Mouse (Mus musculus): Measurements from ENCODE around the gene Cttnbp2. TPM values are rescaled to one million over a fixed set of nuclear protein-coding genes. Genes with fewer than 3 reads are reported as not detected.

The Cttnbp2 gene
- polyA plus RNA-seq, 1 experiment from 2014 or later = 9.8 TPM

GRCm38 (mm10) chr6:18374744-18375143 is 139.9 kb downstream of the Cttnbp2 start:
- no peak overlapping the region for H3K4me3 ChIP-seq (ENCODE audit: low read depth, low read length)
- H3K4me1 ChIP-seq (ENCODE audit: control insufficient read depth, insufficient read depth, low read length) = no peaks in the 10 kb centered on the region
- H3K9ac ChIP-seq (ENCODE audit: low read depth, low read length) = no peak overlapping the region
- H3K9me3 ChIP-seq (replicated peaks; ENCODE audit: control insufficient read depth, low read length) = no peaks in the 10 kb centered on the region
- no peaks in the 10 kb centered on the region for H3K27me3 ChIP-seq (ENCODE audit: control insufficient read depth, insufficient read depth, low read length)
- 68% methylated on average over 4 of the region's 4 CpGs for WGBS (ENCODE audit: insufficient replicate concordance)
- no peak overlapping the region for H3K27ac ChIP-seq (ENCODE audit: low read depth, low read length)
- H3K36me3 ChIP-seq (ENCODE audit: control insufficient read depth, insufficient read depth, low read length) = no peaks in the 10 kb centered on the region
- H3K4me2 ChIP-seq = no peak overlapping the region
- no peak for ATAC-seq (replicated peaks; ENCODE audit: insufficient number of reproducible peaks, low FRiP score, low TSS enrichment)

DNA sequence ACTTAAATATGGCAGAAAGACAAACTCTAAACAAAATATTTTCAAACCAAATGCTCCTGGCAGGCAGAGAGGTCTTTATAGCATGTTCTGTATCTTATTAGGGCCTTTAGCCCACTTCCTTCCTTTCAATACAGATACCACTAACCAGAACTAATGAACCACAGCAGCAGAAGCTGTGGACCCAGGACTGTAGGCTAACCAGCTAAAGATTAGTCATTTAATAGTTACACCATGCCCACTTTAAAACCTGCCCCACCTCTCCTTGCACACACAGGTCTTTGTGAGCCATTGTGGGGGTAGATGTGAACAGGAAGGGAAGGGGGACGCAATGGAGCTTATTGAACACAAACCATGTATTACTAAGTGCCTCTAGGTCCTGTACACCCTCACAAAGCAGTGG is 141.0 kb downstream of the Cttnbp2 start:
- Histone ChIP-seq H3K36me3 (ENCODE audit: control insufficient read depth, insufficient read depth, low read length) (no peaks in the 10 kb centered on the region), H3K27me3 (ENCODE audit: control insufficient read depth, insufficient read depth, low read length) (no peaks in the 10 kb centered on the region), H3K9ac (ENCODE audit: low read depth, low read length) (no peak overlapping the region), H3K4me3 (ENCODE audit: low read depth, low read length) (no peak overlapping the region), H3K9me3 (replicated peaks; ENCODE audit: control insufficient read depth, low read length) (no peaks in the 10 kb centered on the region), H3K4me2 (no peak overlapping the region), H3K27ac (ENCODE audit: low read depth, low read length) (no peak overlapping the region), H3K4me1 (ENCODE audit: control insufficient read depth, insufficient read depth, low read length) (no peaks in the 10 kb centered on the region)
- WGBS (ENCODE audit: insufficient replicate concordance) = 83% methylated on average over 1 of the region's 1 CpGs
- no peak for ATAC-seq (replicated peaks; ENCODE audit: insufficient number of reproducible peaks, low FRiP score, low TSS enrichment)

GRCm38 (mm10) chr6:18372447-18373228 is 142.0 kb downstream of the Cttnbp2 start:
- no peak overlapping the region for H3K4me3 ChIP-seq (ENCODE audit: low read depth, low read length)
- H3K9ac ChIP-seq (ENCODE audit: low read depth, low read length) = no peak overlapping the region
- no peaks in the 10 kb centered on the region for H3K4me1 ChIP-seq (ENCODE audit: control insufficient read depth, insufficient read depth, low read length)
- no peak overlapping the region for H3K4me2 ChIP-seq
- H3K36me3 ChIP-seq (ENCODE audit: control insufficient read depth, insufficient read depth, low read length) = no peaks in the 10 kb centered on the region
- H3K27ac ChIP-seq (ENCODE audit: low read depth, low read length) = no peak overlapping the region
- no peaks in the 10 kb centered on the region for H3K27me3 ChIP-seq (ENCODE audit: control insufficient read depth, insufficient read depth, low read length)
- WGBS (ENCODE audit: insufficient replicate concordance) = 29% methylated on average over 7 of the region's 7 CpGs
- no peaks in the 10 kb centered on the region for H3K9me3 ChIP-seq (replicated peaks; ENCODE audit: control insufficient read depth, low read length)
- ATAC-seq (replicated peaks; ENCODE audit: insufficient number of reproducible peaks, low FRiP score, low TSS enrichment) = no peak

DNA sequence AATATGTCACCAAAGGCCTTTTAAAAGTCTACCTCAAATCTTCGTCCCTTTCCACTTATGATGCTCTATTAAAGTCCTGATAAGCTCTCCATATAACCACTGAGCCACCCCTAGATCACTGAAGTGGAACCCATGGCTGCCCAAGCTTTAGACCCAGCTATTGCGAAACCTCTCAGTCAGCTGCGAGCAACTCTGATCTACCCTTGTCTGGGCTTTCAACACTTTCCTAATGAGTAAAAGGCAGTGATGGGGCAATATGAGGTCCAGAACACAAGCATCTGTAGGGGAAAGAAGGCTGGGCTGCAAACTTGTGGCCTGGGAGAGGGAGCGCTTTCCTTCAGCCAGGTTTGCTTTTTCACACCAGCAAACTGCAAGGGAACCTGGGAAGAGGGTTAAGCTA is 144.9 kb downstream of the Cttnbp2 start:
- no peak for ATAC-seq (replicated peaks; ENCODE audit: insufficient number of reproducible peaks, low FRiP score, low TSS enrichment)
- Histone ChIP-seq H3K4me1 (ENCODE audit: control insufficient read depth, insufficient read depth, low read length) (no peaks in the 10 kb centered on the region), H3K9ac (ENCODE audit: low read depth, low read length) (no peak overlapping the region), H3K9me3 (replicated peaks; ENCODE audit: control insufficient read depth, low read length) (no peaks in the 10 kb centered on the region), H3K4me3 (ENCODE audit: low read depth, low read length) (no peak overlapping the region), H3K36me3 (ENCODE audit: control insufficient read depth, insufficient read depth, low read length) (no peaks in the 10 kb centered on the region), H3K27ac (ENCODE audit: low read depth, low read length) (no peak overlapping the region), H3K4me2 (no peak overlapping the region), H3K27me3 (ENCODE audit: control insufficient read depth, insufficient read depth, low read length) (no peaks in the 10 kb centered on the region)
- 74% methylated on average over 4 of the region's 4 CpGs for WGBS (ENCODE audit: insufficient replicate concordance)

DNA sequence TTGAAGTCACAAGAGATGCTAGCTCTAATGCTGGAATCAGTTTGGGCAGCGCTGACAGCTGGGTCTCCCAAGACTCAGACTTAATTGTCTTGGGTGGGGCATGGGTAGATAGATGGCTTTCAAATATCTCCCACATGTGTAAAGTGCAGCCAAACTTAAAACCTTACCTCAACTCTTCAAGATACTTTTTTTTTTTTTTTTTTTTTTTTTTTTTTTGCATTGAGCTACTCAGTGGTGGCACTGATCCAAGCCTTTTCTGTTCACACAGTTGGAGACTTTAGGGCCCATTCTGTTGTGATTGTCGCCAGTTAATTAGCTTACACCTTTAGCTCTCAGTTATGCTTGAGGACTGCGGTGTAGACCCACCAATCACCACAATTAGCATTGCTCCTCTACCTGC is 145.6 kb downstream of the Cttnbp2 start:
- H3K4me2 ChIP-seq = no peak overlapping the region
- H3K27me3 ChIP-seq (ENCODE audit: control insufficient read depth, insufficient read depth, low read length) = no peaks in the 10 kb centered on the region
- no peak overlapping the region for H3K4me3 ChIP-seq (ENCODE audit: low read depth, low read length)
- ATAC-seq (replicated peaks; ENCODE audit: insufficient number of reproducible peaks, low FRiP score, low TSS enrichment) = no peak
- 86% methylated on average over 3 of the region's 3 CpGs for WGBS (ENCODE audit: insufficient replicate concordance)
- no peaks in the 10 kb centered on the region for H3K4me1 ChIP-seq (ENCODE audit: control insufficient read depth, insufficient read depth, low read length)
- H3K9ac ChIP-seq (ENCODE audit: low read depth, low read length) = no peak overlapping the region
- H3K27ac ChIP-seq (ENCODE audit: low read depth, low read length) = no peak overlapping the region
- H3K9me3 ChIP-seq (replicated peaks; ENCODE audit: control insufficient read depth, low read length) = no peaks in the 10 kb centered on the region
- no peaks in the 10 kb centered on the region for H3K36me3 ChIP-seq (ENCODE audit: control insufficient read depth, insufficient read depth, low read length)

- no peaks in the 10 kb centered on the region for H3K9me3 ChIP-seq (replicated peaks; ENCODE audit: control insufficient read depth, low read length)
- H3K36me3 ChIP-seq (ENCODE audit: control insufficient read depth, insufficient read depth, low read length) = no peaks in the 10 kb centered on the region
- no peak overlapping the region for H3K27ac ChIP-seq (ENCODE audit: low read depth, low read length)
- H3K4me2 ChIP-seq = no peak overlapping the region
- no peaks in the 10 kb centered on the region for H3K4me1 ChIP-seq (ENCODE audit: control insufficient read depth, insufficient read depth, low read length)
- H3K4me3 ChIP-seq (ENCODE audit: low read depth, low read length) = no peak overlapping the region
- ATAC-seq (replicated peaks; ENCODE audit: insufficient number of reproducible peaks, low FRiP score, low TSS enrichment) = no peak
- WGBS (ENCODE audit: insufficient replicate concordance) = 75% methylated on average over 5 of the region's 5 CpGs
- no peak overlapping the region for H3K9ac ChIP-seq (ENCODE audit: low read depth, low read length)
- no peaks in the 10 kb centered on the region for H3K27me3 ChIP-seq (ENCODE audit: control insufficient read depth, insufficient read depth, low read length)
These were observed 152.4 kb downstream of the Cttnbp2 start for GRCm38 (mm10) chr6:18362232-18362631.

DNA sequence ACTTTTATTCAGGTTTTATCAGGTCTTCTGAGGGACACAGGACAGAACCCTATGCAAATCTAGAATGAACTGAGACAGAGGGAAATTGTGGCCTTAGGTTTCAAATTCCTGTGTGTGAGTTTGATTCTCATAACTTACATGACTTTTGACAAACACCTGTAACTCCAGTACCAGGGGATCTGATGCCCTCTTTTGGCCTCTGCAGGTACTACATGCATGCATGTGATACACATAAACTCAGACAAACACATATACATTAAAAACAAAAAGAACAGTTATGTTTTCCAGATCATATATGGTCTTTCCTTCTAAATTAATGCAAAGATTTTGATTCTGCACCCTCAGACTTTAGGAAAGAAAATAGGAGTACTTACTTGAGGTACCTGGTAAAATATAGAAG is 153.7 kb downstream of the Cttnbp2 start:
- no peak for ATAC-seq (replicated peaks; ENCODE audit: insufficient number of reproducible peaks, low FRiP score, low TSS enrichment)
- Histone ChIP-seq H3K4me3 (ENCODE audit: low read depth, low read length) (no peak overlapping the region), H3K36me3 (ENCODE audit: control insufficient read depth, insufficient read depth, low read length) (no peaks in the 10 kb centered on the region), H3K4me1 (ENCODE audit: control insufficient read depth, insufficient read depth, low read length) (no peaks in the 10 kb centered on the region), H3K9ac (ENCODE audit: low read depth, low read length) (no peak overlapping the region), H3K9me3 (replicated peaks; ENCODE audit: control insufficient read depth, low read length) (no peaks in the 10 kb centered on the region), H3K4me2 (no peak overlapping the region), H3K27me3 (ENCODE audit: control insufficient read depth, insufficient read depth, low read length) (no peaks in the 10 kb centered on the region), H3K27ac (ENCODE audit: low read depth, low read length) (no peak overlapping the region)

GRCm38 (mm10) chr6:18360154-18360553 is 154.5 kb downstream of the Cttnbp2 start:
- no peak overlapping the region for H3K4me2 ChIP-seq
- no peak overlapping the region for H3K9ac ChIP-seq (ENCODE audit: low read depth, low read length)
- H3K4me3 ChIP-seq (ENCODE audit: low read depth, low read length) = no peak overlapping the region
- WGBS (ENCODE audit: insufficient replicate concordance) = 57% methylated on average over 1 of the region's 1 CpGs
- no peaks in the 10 kb centered on the region for H3K9me3 ChIP-seq (replicated peaks; ENCODE audit: control insufficient read depth, low read length)
- no peaks in the 10 kb centered on the region for H3K4me1 ChIP-seq (ENCODE audit: control insufficient read depth, insufficient read depth, low read length)
- ATAC-seq (replicated peaks; ENCODE audit: insufficient number of reproducible peaks, low FRiP score, low TSS enrichment) = no peak
- H3K27ac ChIP-seq (ENCODE audit: low read depth, low read length) = no peak overlapping the region
- no peaks in the 10 kb centered on the region for H3K27me3 ChIP-seq (ENCODE audit: control insufficient read depth, insufficient read depth, low read length)
- no peaks in the 10 kb centered on the region for H3K36me3 ChIP-seq (ENCODE audit: control insufficient read depth, insufficient read depth, low read length)

- no peaks in the 10 kb centered on the region for H3K4me1 ChIP-seq (ENCODE audit: control insufficient read depth, insufficient read depth, low read length)
- 55% methylated on average over 3 of the region's 3 CpGs for WGBS (ENCODE audit: insufficient replicate concordance)
- no peaks in the 10 kb centered on the region for H3K9me3 ChIP-seq (replicated peaks; ENCODE audit: control insufficient read depth, low read length)
- H3K4me3 ChIP-seq (ENCODE audit: low read depth, low read length) = no peak overlapping the region
- H3K27ac ChIP-seq (ENCODE audit: low read depth, low read length) = no peak overlapping the region
- ATAC-seq (replicated peaks; ENCODE audit: insufficient number of reproducible peaks, low FRiP score, low TSS enrichment) = no peak
- H3K36me3 ChIP-seq (ENCODE audit: control insufficient read depth, insufficient read depth, low read length) = no peaks in the 10 kb centered on the region
- no peak overlapping the region for H3K4me2 ChIP-seq
- H3K27me3 ChIP-seq (ENCODE audit: control insufficient read depth, insufficient read depth, low read length) = no peaks in the 10 kb centered on the region
- H3K9ac ChIP-seq (ENCODE audit: low read depth, low read length) = no peak overlapping the region
These were observed 165.3 kb downstream of the Cttnbp2 start for GRCm38 (mm10) chr6:18349153-18349858.

Measured in heart, embryonic 11.5 days (tissue).